Mouse (Mus musculus) leukemia stem cell, adult 10-12 weeks (primary cell): ENCODE data around the gene Dynlt1a. TPM values are rescaled to one million over a fixed set of nuclear protein-coding genes. Genes with fewer than 3 reads are reported as not detected.

ENCODE experiments used
- polyA plus RNA-seq: library from polyadenylated mRNA; stranded (reverse); fragments of >175 nt; gene quantifications from 2 replicates; pipeline ENCODE4 v1.2.3, GENCODE M21; 2012; ENCODE audit warnings: low replicate concordance

Gene Dynlt1a
- 1.5 TPM in 1 of 2 replicates, not detected in the other for polyA plus RNA-seq

GRCm38 (mm10) chr17:6317339-6317985, at the start of gene Dynlt1a:
Gene Dynlt1a, minus strand, starts transcription at chr17:6317500.

GRCm38 (mm10) chr17:6256400-6257069, 60.8 kb downstream of the Dynlt1a start, which contains the start of gene Tmem181a:
Gene Tmem181a, plus strand, starts transcription at chr17:6256860.

Other genes starting within 250 kb of the Dynlt1a start
- 0.59 and 2.9 TPM in 2 replicates for gene Serac1, start 237.8 kb downstream of the Dynlt1a start, polyA plus RNA-seq
- gene Gtf2h5, start 237.7 kb downstream of the Dynlt1a start, polyA plus RNA-seq = 1.0 and 1.6 TPM in 2 replicates
- 27.6 and 32.6 TPM in 2 replicates for gene Tulp4, start 211.1 kb downstream of the Dynlt1a start, polyA plus RNA-seq
- 1.1 and 1.4 TPM in 2 replicates for gene Tmem181a, start 60.6 kb downstream of the Dynlt1a start, polyA plus RNA-seq
- 20.5 and 24.8 TPM in 2 replicates for gene Dynlt1b, start 112.6 kb upstream of the Dynlt1a start, polyA plus RNA-seq